Mouse (Mus musculus) gastrocnemius, postnatal 36 days (tissue): Measurements from ENCODE around the gene Enox1. TPM values are rescaled to one million over a fixed set of nuclear protein-coding genes. Genes with fewer than 3 reads are reported as not detected.
"Not testable (repeated sequence)": the region's sequence is repeated elsewhere in the genome, so short reads cannot be mapped to it uniquely, and the experiment has no call there.

Source experiments
- DNase-seq, 2 experiments: peaks; one replicate each; pipeline ENCODE4 v3.0.0; 2022
- intact Hi-C: fragments of 180-260 bp; cut with DNase I; formaldehyde crosslinking; loops from one replicate; pipeline ENCODE4 v1.15.1; 2025
- long read RNA-seq, 2 experiments: library from polyadenylated mRNA; stranded (forward); transcript quantifications; one replicate each; pipeline ENCODE4 v2.0.0; 2021
- total RNA-seq, 2 experiments: library from RNA; stranded (reverse); gene quantifications; 2 replicates each; pipeline ENCODE4 v1.2.3; 2021

Gene Enox1
- under 1 TPM; 0.57 to 0.89 TPM for total RNA-seq
- long read RNA-seq, experiment 1, partial matches to known transcripts = 0 of 1 reads
- long read RNA-seq, experiment 1, other reads (novel, unspliced or antisense) = 1 of 1 reads
- long read RNA-seq, experiment 2, partial matches to known transcripts = 0 of 1 reads
- long read RNA-seq, experiment 2, other reads (novel, unspliced or antisense) = 1 of 1 reads

DNA sequence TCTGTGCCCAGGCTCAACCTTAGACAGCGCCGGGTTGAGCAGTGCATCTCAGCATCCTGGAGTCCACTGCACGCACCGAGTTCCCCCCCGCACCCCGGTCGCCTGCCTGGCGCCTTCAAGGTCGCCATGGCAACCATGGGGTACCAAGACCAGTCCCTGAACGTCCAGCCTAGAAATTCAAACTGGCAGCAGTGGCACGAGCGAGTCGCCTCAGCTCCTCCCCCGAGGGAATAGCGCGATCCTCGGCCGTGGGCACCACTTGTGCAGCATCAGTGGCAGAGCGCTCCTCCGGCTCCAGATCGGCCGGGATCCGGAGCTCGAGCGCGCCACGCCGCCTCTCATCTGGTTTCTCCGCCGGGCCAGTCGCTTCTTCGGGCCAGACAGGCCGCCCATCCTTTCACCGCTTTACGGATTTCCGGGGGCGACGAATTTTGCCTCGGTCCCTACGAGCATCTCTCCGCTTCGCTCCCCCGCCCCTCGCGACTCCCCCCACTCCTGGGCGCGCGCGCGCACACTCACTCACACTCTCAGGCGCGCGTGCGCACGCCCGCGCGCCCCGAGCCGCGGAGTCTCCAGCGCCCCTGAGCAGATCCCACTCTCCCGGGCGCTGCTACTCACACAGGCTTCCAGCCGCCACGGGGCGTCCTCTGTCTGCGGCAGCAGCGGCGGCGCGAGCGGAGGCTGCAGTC is at the start of gene Enox1:
Gene Enox1, plus strand, starts transcription at position 542 of the 689 bp plus-strand sequence.
- peak; percentile 37 to 43 for DNase-seq
- intact Hi-C loops = loop anchor here (10.0 kb wide), 1 partner anchor 328 kb away; no protein-coding TSS in a partner anchor

DNA sequence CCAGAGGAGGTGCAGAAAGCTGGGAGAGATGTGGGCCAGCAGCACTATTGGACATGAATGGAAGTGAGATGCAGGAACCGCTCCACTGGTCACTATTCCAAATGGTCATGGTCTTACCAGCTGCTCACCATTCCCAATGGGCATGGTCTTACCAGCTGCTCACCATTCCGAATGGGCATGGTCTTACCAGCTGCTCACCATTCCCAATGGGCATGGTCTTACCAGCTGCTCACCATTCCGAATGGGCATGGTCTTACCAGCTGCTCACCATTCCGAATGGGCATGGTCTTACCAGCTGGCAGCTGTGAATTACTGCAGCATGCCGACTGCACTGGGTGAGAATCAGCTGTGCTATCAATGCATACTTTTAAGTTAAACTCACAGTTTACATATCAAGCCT is 45.9 kb upstream of the Enox1 start:
- intact Hi-C loops, DNase-seq: not testable (repeated sequence)

DNA sequence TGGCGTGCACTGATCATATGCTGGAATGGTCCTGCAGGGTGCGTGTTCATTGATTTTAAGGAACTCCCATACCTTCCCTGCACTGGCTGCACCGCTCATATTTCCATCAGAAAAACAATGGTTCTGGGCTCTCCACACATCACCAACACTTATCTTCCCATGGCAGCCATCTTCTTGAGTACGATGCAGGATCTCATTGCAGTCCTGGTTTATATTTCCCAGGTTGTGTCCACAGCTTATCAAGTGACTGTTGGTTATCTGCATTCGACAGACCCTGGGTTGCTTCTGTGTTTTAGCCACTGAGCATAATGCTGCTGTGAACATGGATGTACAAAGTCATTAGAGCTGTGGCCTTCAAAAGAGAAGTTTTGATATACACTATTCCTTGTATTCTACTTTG is 26.0 kb upstream of the Enox1 start:
- no peak for DNase-seq
- intact Hi-C loops = no loop called here

DNA sequence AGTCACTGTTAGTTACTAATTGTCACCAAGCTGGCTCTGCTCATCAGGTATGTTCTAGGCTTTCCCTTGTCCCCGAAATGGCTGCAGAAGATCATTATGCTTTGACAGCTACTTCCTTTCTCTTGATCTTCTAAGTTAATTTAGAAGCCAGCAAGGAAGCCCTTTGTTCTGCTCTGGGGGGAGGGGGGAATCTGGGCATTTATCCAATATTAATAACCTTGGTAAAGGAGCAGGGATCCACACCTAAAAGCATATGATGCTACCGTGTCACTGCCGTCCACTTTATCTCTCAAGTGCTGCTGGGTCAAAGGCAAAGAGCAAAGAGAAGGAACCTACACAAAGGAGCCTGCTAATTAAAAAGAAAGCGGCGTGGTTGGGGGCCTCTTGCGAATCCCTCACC is 19.6 kb upstream of the Enox1 start:
- intact Hi-C loops = no loop called here
- DNase-seq = no peak

DNA sequence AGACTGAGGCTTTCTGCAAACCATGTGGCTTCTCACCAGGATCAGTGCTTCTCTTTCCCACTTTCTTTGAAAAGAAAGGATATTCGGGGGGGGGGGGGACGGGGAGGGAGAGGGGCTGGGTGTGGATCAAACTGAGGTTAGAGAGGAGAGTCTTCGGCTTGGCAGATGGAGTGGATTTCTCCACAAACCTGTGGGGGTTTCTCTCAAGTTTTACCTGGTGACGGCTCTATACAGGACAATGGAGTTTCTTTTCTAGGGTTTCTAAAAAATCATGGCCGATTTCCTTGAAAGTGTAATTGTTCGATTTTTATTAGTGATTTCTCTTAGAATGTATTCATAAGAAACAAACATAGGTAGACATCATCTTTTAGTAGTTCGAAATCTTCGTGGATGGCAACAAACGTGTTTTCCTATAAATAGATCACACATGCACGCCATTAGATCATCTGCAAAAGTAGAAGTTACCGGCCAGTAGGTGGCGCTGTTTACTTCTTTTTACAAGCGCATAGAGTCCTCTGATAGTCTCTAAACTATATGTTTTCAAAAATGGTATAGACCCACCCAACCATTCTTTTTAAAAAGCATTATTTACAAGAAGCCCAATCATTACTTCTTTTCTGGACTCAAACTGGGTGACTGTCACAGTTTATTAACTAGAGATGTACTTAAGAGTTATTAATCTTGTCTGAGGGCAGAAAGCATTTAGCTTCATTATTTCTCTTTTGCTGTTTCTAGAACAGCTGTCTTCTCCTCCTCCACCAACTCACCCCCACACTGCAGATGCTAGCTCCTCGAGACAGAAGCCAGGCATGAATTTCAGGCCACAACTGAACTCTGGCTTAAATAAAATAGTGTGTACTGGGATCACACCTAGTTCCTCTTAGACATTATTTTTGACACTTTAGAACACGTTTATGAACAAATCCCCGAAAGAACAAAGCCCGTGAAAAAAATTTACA is 15.0 kb upstream of the Enox1 start:
- intact Hi-C loops = loop anchor here (2.0 to 10.0 kb wide), 4 partner anchors 393 to 1146 kb away; no protein-coding TSS in a partner anchor
- peak in 1 of 2 experiments; percentile 62 for DNase-seq

DNA sequence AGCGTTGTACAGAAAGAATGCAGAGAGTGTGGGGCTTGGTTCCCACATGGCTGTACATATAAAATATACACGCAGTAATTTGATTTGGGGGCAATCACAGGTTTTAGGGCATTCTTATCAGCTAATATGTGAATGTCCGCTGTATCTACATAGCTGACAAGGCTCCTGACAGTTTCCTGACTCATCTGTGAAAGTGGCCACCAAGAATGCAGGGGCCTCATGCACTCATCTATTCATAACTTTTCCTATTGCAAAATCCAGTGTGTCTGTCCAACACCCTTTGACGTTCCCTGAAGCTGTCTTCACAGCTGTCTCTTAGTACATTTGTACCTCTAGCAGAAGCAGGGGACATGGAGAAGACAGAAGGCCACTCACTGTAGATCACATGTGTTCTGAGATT is 11.5 kb upstream of the Enox1 start:
- intact Hi-C loops = loop anchor here (10.0 kb wide), 1 partner anchor 390 kb away; no protein-coding TSS in a partner anchor
- DNase-seq = no peak

DNA sequence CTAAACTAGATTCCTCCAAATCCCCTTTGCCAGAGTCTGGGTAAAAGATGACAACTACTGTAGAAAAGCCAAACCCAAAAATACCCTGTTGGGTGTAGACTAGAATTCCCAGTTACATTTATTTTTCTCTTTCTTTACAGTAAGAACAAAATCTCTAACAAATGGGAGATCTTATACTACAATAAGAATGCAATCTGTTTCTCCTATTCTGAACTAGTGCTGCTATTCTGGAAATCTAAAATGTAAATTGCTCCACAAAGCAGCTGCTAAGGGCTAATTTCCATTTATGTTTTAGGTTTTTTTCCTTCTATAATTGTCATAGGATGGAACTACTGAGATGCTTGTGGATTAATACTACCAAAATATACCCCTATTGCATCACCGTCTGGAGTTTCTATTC is 8.9 kb upstream of the Enox1 start:
- intact Hi-C loops = loop anchor here (10.0 kb wide), 1 partner anchor 387 kb away; no protein-coding TSS in a partner anchor
- no peak for DNase-seq

DNA sequence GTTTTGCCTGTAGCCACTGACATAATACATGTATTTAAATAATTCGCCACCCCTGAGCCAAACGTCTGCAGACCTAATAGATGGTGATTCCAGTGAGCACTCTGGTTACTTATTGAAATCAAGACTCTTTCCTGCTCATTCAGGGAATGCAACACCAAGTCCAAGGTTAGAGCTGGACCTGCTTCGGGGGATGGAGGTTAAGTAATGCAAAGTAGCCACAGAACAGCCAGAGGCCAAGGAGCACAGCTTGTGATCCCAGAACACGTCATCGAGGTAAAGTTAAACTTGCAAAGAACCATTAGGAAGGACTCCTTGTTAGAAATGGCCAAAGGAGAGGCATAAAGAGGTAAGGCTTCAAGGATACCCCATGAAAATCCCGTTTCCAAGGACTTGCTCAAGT is 6.0 kb upstream of the Enox1 start:
- intact Hi-C loops = loop anchor here (10.0 kb wide), 1 partner anchor 334 kb away; no protein-coding TSS in a partner anchor
- DNase-seq = no peak

DNA sequence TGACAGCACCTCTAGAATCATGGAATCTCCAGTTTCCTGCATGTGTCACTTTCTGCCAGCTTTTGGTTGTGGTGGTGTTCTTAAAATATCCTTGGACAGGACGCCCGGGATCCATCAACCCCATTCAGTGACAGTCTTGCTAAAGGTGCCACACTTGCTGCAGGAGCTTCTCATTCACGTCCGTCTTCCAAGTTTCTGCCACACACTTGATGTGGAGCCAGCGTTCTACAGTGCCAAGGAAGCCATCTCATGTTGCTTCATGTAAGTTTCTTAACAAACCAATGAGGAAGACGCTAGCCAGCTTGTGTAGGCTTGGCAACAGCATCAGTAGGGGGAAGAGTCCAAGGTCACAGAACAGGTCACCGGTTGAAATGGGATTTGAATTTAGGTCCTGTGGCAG is 5.1 kb upstream of the Enox1 start:
- peak in 1 of 2 experiments; percentile 37 for DNase-seq
- intact Hi-C loops = loop anchor here (10.0 kb wide), 1 partner anchor 333 kb away; no protein-coding TSS in a partner anchor

DNA sequence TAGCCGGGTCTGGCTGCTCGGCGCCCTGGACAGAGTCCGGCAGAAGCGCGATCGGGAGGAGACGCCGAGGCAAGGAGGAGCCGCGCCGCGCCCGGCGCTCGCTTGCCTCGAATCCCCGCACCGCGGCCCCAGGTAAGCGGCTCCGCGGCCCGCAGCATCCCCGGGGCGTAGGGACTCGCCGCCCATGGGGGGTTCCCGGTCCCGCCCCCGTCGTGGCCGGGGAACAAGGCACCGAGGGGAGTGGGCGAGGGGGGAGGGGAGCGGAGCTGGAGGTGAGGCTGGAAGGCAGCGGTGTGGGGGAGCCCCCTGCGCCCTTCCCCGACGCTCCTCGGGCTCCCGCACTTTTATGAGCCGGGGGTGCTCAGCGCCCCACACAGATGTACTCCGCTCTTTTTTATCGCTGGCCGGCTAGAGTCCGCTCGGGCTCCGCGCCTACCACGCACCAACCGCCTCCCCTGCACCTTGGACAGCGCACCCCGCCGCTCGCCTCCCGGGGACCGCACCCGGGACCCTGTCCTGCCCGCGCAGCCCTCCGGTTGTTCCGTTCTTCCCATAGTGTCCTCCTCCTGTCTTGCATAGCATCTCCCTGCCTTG is 445 bp downstream of the Enox1 start:
- no peak for DNase-seq
- intact Hi-C loops = loop anchor here (10.0 kb wide), 1 partner anchor 328 kb away; no protein-coding TSS in a partner anchor

DNA sequence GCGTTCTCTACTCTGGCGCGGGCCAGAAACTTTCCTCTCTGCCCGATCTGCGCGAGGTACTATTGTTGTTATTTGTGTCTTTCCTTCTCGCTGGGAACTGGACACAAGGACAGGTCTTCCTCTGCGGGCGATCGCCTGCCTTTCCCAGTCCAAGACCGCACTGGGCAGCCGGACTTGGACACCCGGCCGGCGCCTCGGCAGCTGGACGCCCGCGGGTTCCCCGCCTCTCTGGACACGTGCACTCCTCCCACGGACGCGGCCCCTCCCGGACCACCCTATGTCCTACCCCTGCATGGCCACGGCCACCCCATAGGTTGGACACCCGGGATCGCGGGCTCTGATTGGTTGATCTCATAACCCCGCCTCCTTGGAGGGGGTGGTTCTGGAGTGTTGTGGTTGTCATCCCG is 945 bp downstream of the Enox1 start:
- intact Hi-C loops = loop anchor here (10.0 kb wide), 1 partner anchor 327 kb away; no protein-coding TSS in a partner anchor
- DNase-seq = peak; percentile 46 to 71

DNA sequence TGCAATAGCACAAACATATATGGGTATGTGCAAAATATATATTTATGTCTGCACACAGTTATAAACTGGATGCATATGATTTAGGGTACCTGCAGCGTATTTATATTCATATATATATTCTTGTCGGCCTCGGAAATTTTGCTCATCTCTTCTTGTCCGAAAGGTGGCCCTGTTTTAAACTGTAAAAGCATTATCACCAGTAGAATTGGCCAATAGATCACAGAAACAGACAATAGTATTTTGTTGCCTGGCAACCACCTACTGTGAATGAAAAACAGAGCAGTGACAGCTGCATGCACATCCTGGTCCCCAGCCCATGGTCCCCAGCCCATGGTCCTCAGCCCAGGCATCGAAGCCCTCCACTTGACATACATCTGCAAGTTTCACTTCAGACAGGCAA is 2.8 kb downstream of the Enox1 start:
- intact Hi-C loops = loop anchor here (10.0 kb wide), 1 partner anchor 325 kb away; no protein-coding TSS in a partner anchor

DNA sequence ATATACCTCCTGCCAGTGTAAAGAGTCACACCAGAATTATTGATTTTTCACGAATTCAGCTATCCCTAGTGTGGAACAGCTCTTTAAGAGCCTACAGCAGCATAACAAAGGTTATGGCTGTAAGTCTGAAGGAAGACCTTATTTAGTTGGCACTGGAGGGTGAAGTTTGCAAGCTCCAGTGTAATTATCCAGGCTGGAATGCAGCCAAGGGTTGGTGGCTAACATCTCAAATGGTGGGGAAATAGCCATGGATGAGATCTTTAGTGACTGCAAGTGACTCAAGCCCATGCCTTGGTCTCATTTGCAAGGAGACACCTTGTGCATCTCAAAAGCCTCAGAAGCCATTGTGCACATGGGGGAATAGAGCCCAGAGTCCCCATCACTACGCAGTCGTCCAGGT is 5.9 kb downstream of the Enox1 start:
- intact Hi-C loops = no loop called here

More for the DNA sequence above, 2.8 kb downstream of the Enox1 start:
- DNase-seq = no peak

DNA sequence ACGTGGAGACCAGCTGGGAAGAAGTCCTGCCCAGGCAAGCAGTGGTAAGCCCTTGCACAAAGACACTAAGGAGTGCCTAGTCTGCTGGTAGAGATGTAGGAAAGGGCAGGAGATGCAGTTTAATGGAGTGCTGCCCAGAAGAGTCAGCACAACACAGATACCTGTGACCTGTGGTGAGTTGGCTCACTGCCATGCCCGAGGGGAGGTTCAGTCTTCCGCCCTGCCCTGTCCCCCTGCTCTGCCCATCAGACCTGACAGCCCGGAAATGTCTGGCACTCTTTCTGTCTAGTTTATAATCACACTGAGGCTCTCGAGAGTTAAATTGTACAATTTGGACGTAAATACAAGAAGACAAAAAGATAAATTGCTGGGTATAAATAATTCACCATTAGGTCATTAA is 7.8 kb downstream of the Enox1 start:
- DNase-seq = no peak
- intact Hi-C loops = no loop called here

More for the DNA sequence above, 5.9 kb downstream of the Enox1 start:
- no peak for DNase-seq

DNA sequence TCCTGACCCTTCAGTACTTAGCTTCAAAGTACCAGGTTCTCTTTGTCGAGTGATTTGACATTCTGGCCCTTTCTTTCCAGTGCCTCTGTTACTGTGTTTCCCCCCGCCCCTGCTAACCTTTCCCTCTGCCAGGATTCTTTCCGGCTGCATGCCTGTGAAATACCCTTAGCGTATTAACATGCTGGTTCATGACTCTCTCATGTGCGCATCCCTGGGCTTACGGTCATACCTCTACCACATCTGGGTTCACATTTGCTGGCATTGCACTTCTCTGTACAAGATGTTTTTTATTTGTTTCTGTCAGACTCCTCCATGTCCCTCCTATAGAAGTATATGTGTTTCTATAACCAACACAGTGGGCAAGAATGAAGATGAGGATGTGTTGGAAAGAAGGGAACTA is 11.6 kb downstream of the Enox1 start:
- intact Hi-C loops = no loop called here
- no peak for DNase-seq

DNA sequence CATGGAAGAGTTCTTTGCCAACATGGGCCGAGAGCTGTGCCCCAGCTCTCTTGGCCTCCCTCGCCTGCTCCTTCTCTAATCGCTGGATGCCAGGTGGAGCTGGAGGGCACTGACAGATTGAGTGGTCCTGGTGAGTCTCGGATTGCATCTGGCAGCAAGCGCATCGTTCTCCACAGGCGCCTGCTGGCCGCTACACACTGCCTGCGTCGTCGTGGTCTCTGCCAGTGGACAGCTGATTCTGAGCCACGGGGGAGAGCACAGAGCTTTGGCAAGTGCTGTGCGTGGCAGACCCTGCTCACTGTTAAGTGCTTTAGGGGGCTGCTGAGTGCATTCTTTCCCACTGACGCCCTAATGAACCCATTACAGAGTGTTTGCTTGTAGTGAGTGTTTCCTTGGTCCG is 17.9 kb downstream of the Enox1 start:
- DNase-seq = peak; percentile 27 to 29
- intact Hi-C loops = no loop called here

DNA sequence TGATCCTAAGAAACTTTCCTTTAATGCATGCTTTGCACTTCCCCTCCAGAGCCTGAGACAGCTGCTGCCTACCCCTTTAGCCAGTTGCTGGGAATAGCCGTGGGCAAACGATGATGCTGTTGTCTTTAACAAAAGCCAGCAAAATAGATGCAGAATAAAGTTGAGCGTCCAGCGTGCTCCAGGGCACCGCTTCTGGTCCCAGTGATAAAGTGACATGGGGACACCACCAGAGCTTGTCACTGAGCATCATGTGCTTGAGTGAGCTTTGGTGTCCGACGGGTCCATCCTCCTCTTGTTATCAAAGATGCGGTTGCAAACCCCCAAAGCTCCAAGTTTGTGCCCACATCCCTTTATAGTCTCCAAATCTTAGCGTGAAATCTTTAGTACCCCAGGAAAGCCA is 18.4 kb downstream of the Enox1 start:
- intact Hi-C loops = no loop called here
- no peak for DNase-seq

DNA sequence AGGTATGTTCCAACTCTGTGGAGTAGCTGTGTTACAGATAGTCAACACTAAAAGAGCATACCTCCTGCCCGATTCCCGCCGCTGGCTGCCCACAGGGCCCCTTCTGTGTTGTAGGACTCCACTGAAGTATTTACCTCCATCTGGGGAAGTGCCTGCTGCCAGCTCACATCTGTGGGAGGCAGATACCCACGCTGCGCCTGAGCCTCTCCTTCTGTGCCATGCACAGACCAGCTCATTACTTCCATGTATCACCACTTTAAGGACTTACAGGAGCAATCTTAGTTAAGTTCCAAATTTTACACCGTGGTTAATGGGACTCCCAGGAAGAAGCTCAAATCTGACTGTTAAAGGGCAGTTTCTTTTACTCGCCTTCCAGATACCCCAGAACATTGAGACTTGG is 23.7 kb downstream of the Enox1 start:
- no peak for DNase-seq
- intact Hi-C loops = no loop called here

DNA sequence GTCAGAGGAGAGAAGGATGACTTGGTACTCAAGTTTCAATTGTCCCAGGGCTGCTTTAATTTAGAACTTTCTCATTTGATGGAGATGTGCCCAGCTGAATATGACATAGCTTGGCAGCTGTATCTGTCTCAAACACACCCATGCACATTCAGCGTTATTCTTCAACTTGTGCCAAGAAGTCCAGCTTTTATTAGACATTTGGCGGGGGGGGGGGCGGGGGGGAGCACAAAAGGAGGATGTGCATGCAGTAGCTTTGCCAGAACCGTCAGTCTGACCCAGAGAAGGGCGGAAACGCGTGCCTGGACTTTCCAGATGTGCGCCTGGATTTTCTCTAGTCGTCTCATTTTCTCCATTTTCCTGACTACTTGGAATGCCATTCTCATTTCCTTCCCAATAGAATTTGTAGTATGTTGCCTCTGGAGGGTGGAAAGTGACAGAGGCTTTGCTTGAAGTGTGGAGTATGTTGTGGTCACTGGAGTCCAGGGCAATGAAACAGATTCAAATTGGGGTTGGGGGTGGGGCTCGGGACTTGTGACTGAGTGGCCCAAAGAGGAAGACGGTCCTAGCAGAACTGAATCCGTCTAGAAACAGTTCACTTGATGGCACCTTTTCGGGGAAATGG is 24.3 kb downstream of the Enox1 start:
- DNase-seq = no peak
- intact Hi-C loops = no loop called here

DNA sequence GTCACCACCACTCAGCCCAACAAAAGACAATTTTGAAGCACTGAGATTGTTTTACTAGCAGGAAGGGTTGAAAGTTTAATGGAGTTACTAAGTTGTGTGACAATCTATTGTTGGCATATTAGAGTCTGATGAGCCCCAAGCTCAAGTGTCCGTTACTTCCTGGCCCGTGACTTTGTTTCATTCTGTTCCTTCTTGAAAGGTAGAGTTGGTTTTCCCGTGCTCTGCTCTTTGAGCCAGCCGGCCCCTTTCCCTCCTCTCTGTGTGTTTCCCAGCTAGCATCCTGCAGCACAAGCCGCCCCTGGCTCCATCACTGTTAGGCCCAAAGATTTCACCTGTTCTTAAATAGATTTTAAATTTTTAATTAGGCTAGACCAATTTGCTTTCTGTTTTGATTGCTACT is 26.9 kb downstream of the Enox1 start:
- intact Hi-C loops = no loop called here
- no peak for DNase-seq
